Mouse (Mus musculus) common myeloid progenitor, adult 5-6 weeks (primary cell): ENCODE measurements at regions not wholly inside any gene's neighbourhood (a gene's known extent, or its start where the extent isn't known, plus 50 kb on each side); places are given as distances from the start of the nearest gene placed in this dataset.

Experiments used
- ATAC-seq: replicated peaks from 2 replicates; pipeline ENCODE4 v1.8.0; 2016; ENCODE audit warnings: low read depth, mild to moderate bottlenecking, moderate TSS enrichment, inconsistent platforms; ENCODE audit not compliant: poor library complexity, severe bottlenecking

DNA sequence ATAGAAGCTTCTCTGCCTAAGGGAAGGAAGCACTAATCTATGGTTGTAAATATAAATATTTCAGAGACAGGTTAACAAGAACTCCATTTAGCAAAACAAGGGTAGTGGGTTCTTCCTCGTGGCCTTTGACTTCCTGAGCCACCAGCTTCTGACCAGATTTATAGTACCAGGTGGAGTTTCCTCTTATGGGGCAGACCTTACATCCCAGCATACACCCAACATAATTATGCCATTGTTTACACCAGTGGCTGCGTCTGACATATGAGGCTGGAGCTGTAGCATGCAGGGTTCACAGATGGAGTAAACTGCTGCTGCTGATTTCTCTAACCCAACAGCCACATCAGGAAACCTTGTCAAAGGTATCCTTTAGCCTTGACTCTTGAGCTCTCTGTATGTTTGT lies 75.5 kb downstream of the Trib2 start:
- ATAC-seq, result no peak

DNA sequence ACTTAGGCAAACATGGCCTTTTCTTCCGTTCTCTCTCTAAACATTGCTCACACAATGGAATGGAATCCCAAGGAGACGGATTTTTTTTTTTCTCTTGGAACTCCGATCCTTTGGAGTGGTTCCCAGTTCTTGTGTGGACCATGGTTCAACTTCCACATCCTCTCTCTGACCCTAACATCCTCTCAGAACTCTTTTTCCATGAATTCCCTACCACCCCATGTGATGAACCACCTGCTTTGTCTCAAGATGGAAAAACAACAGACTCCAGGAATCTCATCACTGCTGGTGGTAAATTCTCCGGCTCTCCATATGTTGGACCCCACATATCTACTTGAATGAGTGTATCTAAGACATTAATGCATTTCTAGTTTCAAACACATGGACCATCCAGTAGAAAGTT lies 77.7 kb downstream of the Trib2 start:
- no peak for ATAC-seq

DNA sequence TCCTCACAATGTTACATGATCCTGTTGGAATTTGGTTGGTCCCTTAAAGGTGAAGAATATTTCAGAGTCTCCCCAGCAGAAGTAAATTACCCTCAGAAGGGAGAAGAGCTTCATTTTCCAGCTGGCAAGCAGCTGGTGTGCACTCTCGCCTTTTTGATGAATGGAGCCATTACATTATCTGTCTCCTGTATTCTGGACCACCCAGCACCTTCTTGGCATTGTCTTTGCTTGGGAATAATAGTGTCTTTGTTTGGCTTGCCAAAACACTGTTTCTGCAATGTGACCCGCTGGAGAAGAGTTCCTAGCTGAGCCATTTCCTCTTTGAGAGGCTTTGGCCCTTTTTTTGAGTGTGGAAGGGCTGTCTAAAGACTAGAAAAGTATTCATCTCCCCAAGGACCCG lies 85.5 kb downstream of the Trib2 start:
- no peak for ATAC-seq

DNA sequence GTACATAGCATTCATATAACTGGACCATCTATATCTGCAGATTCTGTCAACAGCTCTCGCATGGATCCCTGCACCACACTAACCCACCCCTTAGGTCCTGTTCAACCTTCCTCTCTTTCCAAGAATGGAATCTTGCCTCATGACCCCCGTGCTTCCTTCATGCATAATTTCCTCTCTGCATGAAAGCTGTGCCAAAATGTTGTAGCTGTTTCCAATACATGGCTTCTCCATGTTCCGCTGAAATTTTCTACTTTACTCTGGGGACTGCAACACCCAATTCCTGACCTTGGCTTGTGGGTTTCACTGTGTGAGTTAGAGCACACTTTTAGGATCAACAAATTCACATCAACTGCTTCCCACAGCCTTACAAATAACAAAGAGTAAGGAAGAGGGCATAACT lies 87.0 kb downstream of the Trib2 start:
- ATAC-seq, result no peak

DNA sequence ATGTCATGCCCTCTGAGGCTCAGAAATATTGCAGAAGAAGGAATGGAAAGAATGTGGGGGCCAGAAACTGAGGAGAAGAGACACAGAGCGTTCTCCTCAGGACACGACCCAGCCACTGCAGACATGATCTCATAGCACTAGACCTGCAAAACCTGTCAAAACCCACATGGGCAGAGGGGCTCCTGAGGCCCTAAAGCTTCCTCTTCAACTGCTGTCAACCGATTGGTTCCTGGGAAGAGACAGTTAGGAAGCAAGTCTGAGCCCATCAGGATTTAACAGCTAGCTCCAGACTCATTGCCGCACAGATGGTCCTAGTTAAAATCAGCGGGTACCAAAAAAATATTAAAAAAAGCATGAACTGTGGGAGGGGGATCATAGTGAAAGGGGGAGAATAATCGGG lies 93.2 kb downstream of the Trib2 start:
- no peak for ATAC-seq

DNA sequence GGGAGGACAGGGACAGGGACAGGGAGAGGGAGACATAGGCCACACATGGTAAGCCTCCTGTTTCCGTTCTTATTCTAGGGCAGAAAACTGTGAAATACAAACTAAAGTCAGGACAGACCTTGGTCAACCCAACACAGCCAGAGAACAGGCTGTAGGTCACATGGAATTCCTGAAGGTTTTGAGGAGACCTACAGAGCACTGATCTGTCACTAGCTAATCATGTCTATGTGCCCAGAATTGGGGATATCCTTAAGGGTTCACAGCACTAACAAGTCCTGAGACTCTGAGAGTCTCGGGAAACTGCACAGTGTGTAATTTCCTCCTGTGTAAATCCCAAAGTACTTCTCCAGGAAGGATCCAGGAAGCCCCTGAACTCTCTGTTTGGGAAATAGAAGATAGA lies 94.6 kb downstream of the Trib2 start:
- ATAC-seq, result no peak

DNA sequence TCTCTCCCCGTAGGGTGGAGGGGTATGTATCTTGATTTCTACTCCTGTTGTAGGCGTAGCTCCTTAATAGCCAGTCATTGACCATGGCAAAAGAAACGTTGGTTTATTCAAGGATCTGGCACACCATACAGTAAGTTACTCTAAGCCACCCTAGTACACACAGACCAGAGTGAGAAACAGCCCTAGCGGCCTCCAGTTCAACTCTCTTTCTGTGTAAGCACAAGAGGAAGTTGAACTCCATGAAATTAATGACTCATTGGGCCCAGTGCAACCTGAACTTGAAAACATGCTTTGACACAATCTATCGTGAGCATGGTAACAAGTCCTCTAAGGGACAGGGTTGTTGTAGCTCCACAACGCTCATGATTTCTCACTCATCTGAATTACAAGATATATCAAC lies 96.6 kb downstream of the Trib2 start:
- no peak for ATAC-seq

DNA sequence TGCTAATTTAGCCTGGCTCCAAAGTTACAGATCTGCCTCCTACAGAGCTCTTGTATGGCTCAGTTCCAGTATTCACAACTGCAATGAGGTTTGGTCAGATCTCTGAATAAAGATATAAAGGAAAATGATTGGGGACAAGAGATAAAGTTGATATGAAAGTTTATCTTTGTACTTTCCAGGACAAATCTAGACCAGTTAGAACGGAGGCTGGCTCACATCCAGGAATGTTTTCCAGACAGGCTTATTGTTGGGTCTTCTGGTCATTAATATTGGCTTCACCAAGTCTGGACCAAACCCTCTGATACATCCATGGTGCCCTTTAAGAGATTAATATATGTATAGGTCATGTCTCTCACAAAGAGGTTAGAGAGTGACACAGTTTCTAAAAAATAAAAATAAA lies 97.9 kb downstream of the Trib2 start:
- ATAC-seq, result no peak

DNA sequence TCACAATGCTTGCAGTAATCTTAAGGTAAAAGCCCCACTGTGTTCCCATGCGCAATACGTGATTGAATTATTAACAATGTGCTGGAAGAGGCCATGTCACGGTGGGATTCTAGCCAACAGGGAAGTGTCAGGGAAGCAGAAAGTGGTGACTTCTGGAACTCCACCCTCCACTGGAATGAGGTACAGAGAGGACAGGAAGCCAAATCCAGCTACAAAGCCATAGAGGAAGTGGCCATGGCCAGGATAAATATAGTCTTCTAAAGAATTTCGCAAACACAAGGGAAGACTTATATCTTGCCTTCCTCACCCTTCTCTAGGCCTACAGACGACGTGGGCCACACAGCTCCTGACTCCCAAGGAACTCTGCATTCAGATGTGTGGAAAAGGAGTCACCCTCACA lies 98.7 kb downstream of the Trib2 start:
- ATAC-seq, result no peak

DNA sequence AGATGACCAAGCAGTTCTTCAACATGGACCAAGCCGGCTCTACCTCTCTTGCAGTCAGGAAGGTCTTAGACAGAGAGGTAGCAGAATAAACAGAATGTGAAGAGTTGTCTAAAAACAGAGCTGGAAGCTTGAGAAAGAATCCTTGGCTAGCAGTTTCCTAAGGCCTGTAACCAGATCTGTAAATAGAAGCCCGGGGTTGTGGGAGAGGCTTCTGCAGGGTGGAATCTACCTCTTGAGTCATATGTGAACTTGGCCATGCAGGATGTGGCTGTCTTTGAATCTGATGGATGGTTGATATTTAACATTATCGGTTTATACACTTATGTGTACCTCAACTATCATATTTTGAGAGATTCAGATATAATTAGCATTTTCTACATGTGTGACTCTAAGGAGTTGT lies 99.4 kb downstream of the Trib2 start:
- ATAC-seq, result no peak

DNA sequence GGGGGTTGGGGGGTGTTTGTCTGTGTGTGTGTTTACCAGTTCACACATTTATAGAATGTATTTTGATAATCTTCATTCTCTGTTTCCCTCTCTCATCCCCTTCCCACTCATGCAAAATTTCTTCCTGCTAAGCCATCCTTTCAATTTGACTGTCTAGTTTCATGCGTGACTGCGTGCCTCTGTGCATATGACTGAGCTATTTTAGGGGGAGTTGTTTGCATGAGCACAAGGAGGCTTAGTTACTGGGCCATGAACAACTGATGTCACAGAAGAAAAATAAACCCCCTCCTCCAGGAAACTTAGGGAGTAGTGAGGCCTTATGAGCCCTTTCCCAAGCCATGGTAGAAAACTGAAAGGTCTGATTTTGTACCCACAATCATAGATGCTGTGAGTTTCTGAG lies 103.1 kb downstream of the Trib2 start:
- no peak for ATAC-seq

DNA sequence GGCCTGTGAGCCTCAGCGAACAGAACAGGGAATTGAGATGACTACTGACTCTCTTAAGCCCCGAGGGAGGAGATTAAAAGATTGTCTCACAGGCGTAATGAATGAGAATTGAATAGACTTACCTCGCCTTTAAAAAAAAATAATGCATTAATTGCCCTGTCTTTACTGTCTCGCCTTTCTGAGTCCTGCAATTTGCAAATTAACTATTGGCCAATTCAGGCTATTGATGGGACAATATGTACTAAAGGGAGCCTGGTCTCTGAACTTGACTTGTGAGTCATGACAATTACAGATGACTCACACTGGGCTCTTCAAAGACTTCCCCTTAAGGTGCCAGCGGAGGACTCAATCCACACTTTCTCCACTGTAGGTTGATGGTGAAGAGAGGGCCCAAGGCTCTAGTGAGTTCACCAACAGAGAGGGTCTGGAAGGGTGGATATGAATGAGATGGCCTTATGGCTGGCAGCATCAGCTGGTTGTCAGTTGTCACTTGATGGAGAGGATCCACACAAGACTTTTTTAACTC lies 109.1 kb downstream of the Trib2 start:
- ATAC-seq, result no peak

DNA sequence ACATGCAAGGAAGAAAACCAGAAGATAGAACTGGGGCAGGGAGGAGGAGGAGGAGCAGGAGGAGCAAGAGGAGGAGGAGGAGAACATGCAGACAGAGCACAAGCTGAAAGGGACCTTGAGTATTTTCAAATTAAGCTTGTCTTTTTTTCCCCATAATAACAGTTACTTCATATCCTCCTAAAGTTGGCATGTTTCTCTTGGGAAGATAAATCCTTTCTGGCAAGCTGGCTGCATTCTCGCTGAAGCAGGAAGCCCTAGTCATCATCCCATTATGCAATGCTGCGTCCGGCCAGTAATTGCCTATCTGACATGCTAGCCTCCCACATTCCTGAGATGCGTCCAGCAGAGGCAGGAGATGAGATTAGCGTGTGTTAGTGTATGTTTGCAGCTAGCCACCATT lies 112.3 kb downstream of the Trib2 start:
- no peak for ATAC-seq

DNA sequence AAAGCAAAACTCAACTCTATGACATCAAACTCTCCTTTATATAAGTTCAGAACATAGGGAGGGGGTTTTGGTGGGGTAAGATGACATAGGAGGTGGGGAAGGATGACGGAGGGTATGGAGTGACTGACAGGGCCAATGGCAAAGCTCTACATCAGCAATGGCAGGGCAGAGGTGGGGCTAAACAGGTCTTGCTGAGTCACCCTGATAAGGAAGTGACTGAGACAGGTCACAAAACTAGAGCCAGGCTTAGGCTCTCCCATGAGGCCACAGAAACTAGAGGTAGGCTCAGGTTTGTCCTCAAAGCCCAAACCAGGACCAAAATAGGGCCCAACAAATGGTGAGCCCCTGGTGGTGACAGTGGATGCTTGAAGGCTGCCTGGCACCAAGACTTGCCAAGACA lies 114.6 kb downstream of the Trib2 start:
- no peak for ATAC-seq

DNA sequence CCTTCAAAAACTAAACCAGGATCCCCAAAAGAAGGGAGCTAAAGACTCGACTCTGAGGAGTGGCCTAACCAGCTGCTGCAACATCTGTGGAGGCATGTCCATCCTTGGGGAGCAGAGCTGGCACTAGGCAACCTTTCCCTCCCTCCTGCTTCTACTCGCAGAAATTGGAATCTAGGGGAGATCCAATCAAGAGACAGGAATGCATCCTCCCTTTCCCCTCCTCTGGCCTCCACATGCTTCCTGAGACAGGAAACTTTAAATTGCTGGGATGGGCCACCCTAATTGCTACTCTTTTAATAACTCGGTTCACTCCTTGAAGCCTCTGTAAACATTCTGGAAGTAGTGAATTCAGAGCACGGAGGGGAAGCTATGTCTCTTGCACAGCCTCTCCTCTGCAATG lies 117.9 kb downstream of the Trib2 start:
- ATAC-seq, result no peak

DNA sequence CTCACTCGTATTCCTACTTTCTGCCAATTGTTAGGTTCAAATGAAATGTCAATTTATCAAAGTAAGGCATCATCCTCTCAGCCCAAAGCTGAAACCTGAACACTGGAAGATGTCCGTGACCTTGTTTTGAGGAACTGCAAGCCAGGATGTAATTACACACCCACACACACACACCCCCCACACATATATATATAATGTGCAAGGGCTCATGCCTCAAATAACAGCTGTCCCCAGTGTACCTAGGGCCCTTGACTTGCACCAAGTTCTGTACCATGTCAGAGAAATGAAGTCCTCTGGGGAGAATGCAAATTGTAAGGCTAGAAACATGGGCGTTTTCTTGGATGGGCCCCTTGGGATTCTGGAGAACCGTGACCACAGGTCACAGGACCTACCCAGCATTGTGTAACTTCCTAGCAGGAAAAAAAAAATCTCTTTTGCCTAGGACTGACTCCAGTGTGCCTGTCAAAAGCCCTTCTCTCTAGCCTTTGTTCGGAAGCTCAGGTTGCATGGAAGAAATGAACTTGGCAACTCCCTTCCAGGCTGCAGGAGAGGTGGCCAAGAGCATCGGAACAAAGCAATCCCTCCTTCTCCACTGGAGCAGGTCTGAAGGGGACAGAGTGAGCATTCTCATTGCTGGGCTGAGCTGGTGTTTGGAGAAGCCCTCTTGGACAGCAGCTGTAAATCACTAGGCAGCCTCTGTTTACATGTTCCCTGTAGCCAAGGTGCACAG lies 118.5 kb downstream of the Trib2 start:
- no peak for ATAC-seq

DNA sequence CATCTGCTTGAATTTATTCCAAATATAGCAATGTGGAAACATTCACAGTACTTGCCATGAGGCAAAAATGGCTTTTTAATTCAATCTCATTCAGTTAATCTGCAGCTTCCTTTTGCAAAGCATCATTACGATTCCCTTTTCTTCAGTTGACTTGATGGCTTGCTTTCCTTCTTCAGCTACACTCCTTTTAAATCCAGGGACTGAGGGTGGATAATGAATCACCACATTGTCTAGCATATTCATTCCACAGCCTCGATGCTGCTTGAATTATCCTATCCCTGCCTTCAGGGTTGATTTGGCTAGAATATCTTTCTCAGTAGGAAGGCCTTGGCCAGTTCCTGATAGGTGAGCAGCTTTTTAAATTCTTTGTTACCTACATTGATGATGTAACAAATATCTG lies 128.4 kb downstream of the Trib2 start:
- no peak for ATAC-seq

DNA sequence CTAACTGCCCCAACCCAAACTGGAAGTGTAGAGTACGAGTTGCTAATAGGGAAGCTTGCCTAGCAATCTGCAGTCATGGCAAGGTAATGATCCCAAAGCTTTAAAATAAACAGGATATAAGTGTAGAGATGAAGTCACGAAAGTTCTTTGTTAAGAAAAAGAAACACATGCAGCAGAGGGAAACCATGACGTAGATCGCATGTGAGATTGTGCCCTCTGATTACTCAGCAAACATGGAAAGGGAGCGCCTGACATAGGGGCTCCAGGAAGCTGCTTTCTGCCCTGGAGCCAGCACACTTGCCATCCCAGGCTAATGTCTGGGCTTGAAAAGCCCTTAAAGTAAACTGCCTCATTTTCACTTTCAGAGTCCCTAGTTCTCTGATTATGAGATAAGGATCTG lies 132.4 kb downstream of the Trib2 start:
- ATAC-seq, result no peak

DNA sequence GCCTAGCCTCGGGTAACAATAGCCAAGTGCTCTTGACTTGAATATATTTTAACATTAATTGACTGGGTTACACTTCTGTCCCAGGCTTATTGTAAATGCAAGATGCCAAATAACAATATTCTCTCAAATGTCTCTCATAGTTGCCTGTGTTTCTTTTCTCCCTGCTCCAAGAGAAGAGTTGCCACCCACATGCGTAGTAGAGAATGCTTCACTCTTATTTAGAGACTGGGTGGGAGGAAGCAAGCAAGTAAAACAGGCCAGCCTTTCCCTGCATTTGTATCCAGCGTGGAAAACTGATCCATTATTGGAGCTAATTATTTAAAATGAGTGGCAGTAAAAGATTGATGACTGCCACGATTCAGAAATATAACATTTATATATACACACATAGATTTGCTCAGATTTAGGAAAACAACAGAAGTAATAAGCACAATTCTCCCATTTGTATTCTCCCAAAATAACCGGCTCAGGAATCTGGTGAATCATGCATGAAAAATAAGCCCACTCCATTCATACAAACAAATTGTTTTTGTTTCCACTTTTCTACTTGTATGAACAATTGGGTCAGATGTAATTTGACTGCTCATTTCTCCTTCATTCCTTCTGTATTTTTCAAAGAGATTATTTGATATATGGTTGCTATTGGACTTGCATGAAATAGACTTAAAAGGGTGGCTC lies 134.9 kb downstream of the Trib2 start:
- no peak for ATAC-seq

DNA sequence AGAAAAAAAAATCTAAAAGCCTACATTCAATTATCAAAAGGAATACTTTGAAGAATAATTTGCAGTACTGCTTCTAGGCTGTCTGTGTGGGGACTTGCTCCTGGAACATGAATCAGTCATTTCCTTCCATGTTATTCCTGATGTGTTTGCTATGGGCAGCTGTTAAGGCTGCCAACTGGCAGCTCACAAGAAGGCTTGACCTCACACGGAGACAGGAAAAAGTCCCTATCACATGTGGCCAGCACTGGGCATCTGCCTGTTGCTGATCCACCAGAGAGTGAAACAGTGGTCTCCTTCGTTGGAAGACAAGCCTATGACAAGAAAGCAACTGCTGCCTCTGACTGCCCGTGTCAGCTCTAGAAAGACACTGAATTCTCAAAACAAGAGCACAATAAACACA lies 140.6 kb downstream of the Trib2 start:
- no peak for ATAC-seq

DNA sequence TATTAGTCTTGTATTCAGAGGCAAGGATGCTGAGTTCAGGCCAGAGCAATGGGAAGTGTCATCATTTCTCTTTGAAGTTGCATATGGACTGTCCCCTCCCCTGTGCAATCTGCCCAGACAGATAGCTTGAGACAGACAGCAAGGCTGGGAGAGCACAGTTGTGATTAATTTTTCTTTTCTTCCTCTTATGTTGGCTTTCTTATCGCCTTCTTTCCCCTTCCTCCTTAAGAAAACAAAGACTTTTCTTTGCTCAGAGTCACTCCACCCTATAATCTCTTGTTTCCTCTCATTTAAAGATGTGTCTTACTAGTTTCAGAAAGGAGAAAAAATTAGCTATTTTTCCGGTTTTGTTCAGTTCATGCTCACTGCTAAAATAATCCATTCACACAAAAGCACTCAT lies 157.0 kb downstream of the Trib2 start:
- ATAC-seq, result no peak

DNA sequence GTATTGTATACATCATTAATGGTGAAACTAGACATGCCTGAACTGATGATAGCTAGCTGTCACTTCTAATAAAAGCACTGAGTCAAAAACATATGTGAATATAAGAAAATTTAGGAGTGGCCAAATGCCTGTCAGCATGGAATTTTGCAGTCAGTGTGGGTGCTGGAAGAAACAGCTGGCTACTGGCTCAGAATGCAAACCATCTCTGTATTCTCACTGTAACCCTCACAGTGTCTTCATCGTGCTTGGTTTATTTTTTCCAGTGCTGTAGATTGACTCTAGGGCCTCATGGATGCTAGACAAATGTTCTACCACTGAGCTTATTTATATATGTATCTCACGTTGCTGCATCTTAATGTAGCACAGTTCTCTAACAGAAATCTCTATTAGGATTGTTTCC lies 157.4 kb downstream of the Trib2 start:
- no peak for ATAC-seq
